In genomic region chr4:138056658-138057057, GRCm38 (mm10) we compare ENCODE assay signal across 20 mouse cellular contexts.
"Had no signal": no experiment of that assay in that cellular context is flagged by ENCODE, and none has a peak within 500 bp of the region (broad histone marks: within the 10 kb centered on the region; RNA-seq: fewer than 3 reads in every experiment).

No protein-coding gene starts in this region.

- H3K4me3 ChIP-seq: limb, embryonic 10.5 days; limb, embryonic 13.5 days; liver, embryonic 12.5 days; liver, embryonic 15.5 days; lung, embryonic 15.5 days; megakaryocyte, embryonic 14.5 days; midbrain, embryonic 10.5 days; neural tube, embryonic 12.5 days; stomach, embryonic 15.5 days had no signal

- H3K9ac ChIP-seq: limb, embryonic 13.5 days; liver, embryonic 12.5 days; liver, embryonic 15.5 days; lung, embryonic 15.5 days; neural tube, embryonic 12.5 days; stomach, embryonic 15.5 days had no signal

- H3K27me3 ChIP-seq: limb, embryonic 13.5 days; liver, embryonic 12.5 days; liver, embryonic 15.5 days; lung, embryonic 15.5 days; megakaryocyte, embryonic 14.5 days; neural tube, embryonic 12.5 days; stomach, embryonic 15.5 days had no signal

- ATAC-seq: intestine, postnatal 0 days; liver, embryonic 12.5 days; midbrain, embryonic 16.5 days had no signal

- DNase-seq: layer of hippocampus, postnatal 36 days; liver; lung, adult 18-20 months; lung, postnatal 10 days; lung, postnatal 36 days; retina, postnatal 1 day; right cerebral cortex, postnatal 25 days; spleen, adult 18-20 months; thymus, postnatal 25 days had no signal

- H3K27ac ChIP-seq: limb, embryonic 10.5 days; limb, embryonic 13.5 days; liver, embryonic 12.5 days; liver, embryonic 15.5 days; lung, embryonic 15.5 days; midbrain, embryonic 10.5 days; neural tube, embryonic 12.5 days; stomach, embryonic 15.5 days had no signal

- H3K4me2 ChIP-seq: limb, embryonic 13.5 days; liver, embryonic 12.5 days; liver, embryonic 15.5 days; lung, embryonic 15.5 days; neural tube, embryonic 12.5 days; stomach, embryonic 15.5 days had no signal

- H3K9me3 ChIP-seq: limb, embryonic 10.5 days; limb, embryonic 13.5 days; liver, embryonic 12.5 days; liver, embryonic 15.5 days; lung, embryonic 15.5 days; megakaryocyte, embryonic 14.5 days; midbrain, embryonic 10.5 days; neural tube, embryonic 12.5 days; stomach, embryonic 15.5 days had no signal

- H3K4me1 ChIP-seq: limb, embryonic 10.5 days; limb, embryonic 13.5 days; liver, embryonic 12.5 days; liver, embryonic 15.5 days; lung, embryonic 15.5 days; megakaryocyte, embryonic 14.5 days; midbrain, embryonic 10.5 days; neural tube, embryonic 12.5 days; stomach, embryonic 15.5 days had no signal
